Mouse (Mus musculus) frontal cortex, postnatal 14 days (tissue): Measurements from ENCODE around the gene Hpcal4.

Source experiments
- DNase-seq, 2 experiments: peaks; one replicate each; pipeline ENCODE4 v3.0.0; 2022; ENCODE audit warnings: low spot score in 2 of 2

Gene Hpcal4

GRCm38 (mm10) chr4:123237386-123238266, 54.6 kb downstream of the Hpcal4 start:
- DNase-seq: no peak

GRCm38 (mm10) chr4:123239361-123240203, 56.6 kb downstream of the Hpcal4 start:
- DNase-seq: no peak
